Mouse (Mus musculus) bone marrow, adult 2 months (tissue): ENCODE measurements around the gene Tmem92.

Source experiments
- CTCF ChIP-seq: fragments of 200-500 bp; IDR thresholded peaks from 2 replicates; pipeline ENCODE4 v1.5.1; 2011; ENCODE audit warnings: low read length, control low read depth; ENCODE audit not compliant: control insufficient read depth, insufficient read depth
- POLR2A ChIP-seq: fragments of 200-500 bp; IDR thresholded peaks from 2 replicates; pipeline ENCODE4 v1.6.1; 2011; ENCODE audit warnings: low read depth, mild to moderate bottlenecking, control low read depth, low read length, borderline replicate concordance; ENCODE audit not compliant: control insufficient read depth

- TF ChIP-seq CTCF (no peak), POLR2A (no peak)
Measured at GRCm38 (mm10) chr11:94759916-94760315, 22.6 kb downstream of the Tmem92 start.
